Mouse (Mus musculus): ENCODE results near the gene Tomm5. TPM values are rescaled to one million over a fixed set of nuclear protein-coding genes. Genes with fewer than 3 reads are reported as not detected.

Gene Tomm5
- polyA plus RNA-seq, 1 experiment from 2014 or later = 151 TPM

DNA sequence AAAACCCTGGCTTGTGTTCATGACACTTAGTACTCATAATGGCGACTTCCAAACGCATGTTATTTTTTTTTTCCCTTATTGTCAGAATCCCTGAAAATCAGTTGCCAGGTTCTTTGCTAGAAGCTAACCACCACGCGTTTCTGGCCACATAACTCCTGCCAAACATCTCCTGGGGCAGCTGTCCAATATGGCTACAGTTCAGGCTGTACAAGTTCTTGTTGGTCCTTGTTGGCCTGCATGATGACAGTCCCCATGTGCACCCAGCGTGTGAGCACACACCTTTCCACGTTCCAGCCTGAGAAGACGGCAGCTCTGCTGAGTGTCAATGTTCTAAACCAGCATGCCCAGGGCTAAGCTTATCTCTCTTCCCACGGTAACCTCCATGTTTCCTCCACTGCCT is 52.5 kb downstream of the Tomm5 start:
- no peak overlapping the region for H3K9ac ChIP-seq (replicated peaks; ENCODE audit: low read depth)
- peaks cover 20% of the 10 kb centered on the region; the same call in 1 of the 2 replicates for H3K36me3 ChIP-seq (ENCODE audit: insufficient read depth, low read length)
- no peak overlapping the region for H3K4me2 ChIP-seq (replicated peaks; ENCODE audit: low read depth, low read length)
- no peaks in the 10 kb centered on the region for H3K4me1 ChIP-seq (ENCODE audit: insufficient read depth, low read depth, low read length)
- no peaks in the 10 kb centered on the region for H3K9me3 ChIP-seq (ENCODE audit: low read length)
- H3K27me3 ChIP-seq (replicated peaks; ENCODE audit: insufficient read depth, low read length) = no peaks in the 10 kb centered on the region
- TF ChIP-seq EP300 (IDR thresholded peaks at IDR 0.05) (no peak), CTCF (IDR thresholded peaks at IDR 0.05) (no peak)
- no peak overlapping the region for H3K4me3 ChIP-seq (ENCODE audit: low read depth, low read length)
- WGBS = 84% methylated on average over 8 of the region's 8 CpGs
- no peak overlapping the region for H3K27ac ChIP-seq (ENCODE audit: low read length)
- DNase-seq (ENCODE audit: low spot score) (no peak), ATAC-seq (no peak)

Other genes with a start within 250 kb of the Tomm5 start
- 30.9 and 33.2 TPM in 2 replicates for gene Grhpr, start 126.7 kb downstream of the Tomm5 start, polyA plus RNA-seq (2015; fragmentation: Nextera tagmentation; extraction: Ambion mirVana)
- 10.3 and 11.7 TPM in 2 replicates for gene Zbtb5, start 95.7 kb downstream of the Tomm5 start, polyA plus RNA-seq (2015; fragmentation: Nextera tagmentation; extraction: Ambion mirVana)
- 13.1 and 15.3 TPM in 2 replicates for gene Polr1e, start 89.5 kb downstream of the Tomm5 start, polyA plus RNA-seq (2015; fragmentation: Nextera tagmentation; extraction: Ambion mirVana)
- 5.9 and 6.3 TPM in 2 replicates for gene Fbxo10, start 23.5 kb downstream of the Tomm5 start, polyA plus RNA-seq (2015; fragmentation: Nextera tagmentation; extraction: Ambion mirVana)
- 0.30 and 0.52 TPM in 2 replicates for gene Frmpd1, start 76.8 kb upstream of the Tomm5 start, polyA plus RNA-seq (2015; fragmentation: Nextera tagmentation; extraction: Ambion mirVana)
- 12.0 and 14.8 TPM in 2 replicates for gene Trmt10b, start 189.0 kb upstream of the Tomm5 start, polyA plus RNA-seq (2015; fragmentation: Nextera tagmentation; extraction: Ambion mirVana)
- gene Dcaf10, start 234.0 kb upstream of the Tomm5 start, polyA plus RNA-seq (2015; fragmentation: Nextera tagmentation; extraction: Ambion mirVana) = 12.3 and 12.8 TPM in 2 replicates
- 44.5 and 45.2 TPM in 2 replicates for gene Exosc3, start 234.6 kb upstream of the Tomm5 start, polyA plus RNA-seq (2015; fragmentation: Nextera tagmentation; extraction: Ambion mirVana)